ENCODE assay signal across 8 mouse cellular contexts in the genomic region with DNA sequence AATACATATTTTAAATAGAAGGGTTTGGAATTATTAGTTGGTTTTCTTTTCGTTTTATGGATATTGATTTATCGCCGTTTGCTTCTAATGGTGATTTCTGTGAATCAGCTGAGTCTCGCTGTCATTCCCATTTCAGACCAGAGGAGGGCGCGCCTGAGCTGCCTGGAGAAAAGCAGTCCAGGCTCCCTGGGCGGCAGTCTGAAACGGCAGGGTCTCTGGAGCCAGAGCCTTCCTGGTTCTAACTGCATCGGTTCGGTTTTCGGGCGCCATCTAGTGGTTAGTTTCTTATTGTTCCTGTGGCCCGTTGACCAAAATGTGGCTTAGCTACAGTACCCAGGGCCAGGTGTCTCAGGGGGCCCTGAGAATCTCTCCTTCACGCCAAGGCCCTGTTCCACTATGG. TPM values are rescaled to one million over a fixed set of nuclear protein-coding genes. Genes with fewer than 3 reads are reported as not detected.
DNase-seq lines count a peak whose midpoint lies in the region; TF ChIP-seq lines count a peak whose summit lies in the region.

No protein-coding gene starts in this region.

- peak; percentile 87 for TF ChIP-seq CTCF in layer of hippocampus, adult 2 months (conservative IDR thresholded peaks at IDR 0.05)
- TF ChIP-seq CTCF in lung, adult 2 months (IDR thresholded peaks at IDR 0.05; ENCODE audit: insufficient read depth, low read length), result peak; percentile 85
- peak; percentile 84 for TF ChIP-seq CTCF in olfactory bulb, adult 2 months (IDR thresholded peaks at IDR 0.05; ENCODE audit: insufficient read depth, low read depth, low read length)

- H3K4me1 ChIP-seq in lung, adult 2 months (ENCODE audit: control insufficient read depth, insufficient read depth, low read length), result no peaks in the 10 kb centered on the region
- no peaks in the 10 kb centered on the region for H3K4me1 ChIP-seq in olfactory bulb, adult 2 months (ENCODE audit: control insufficient read depth, insufficient read depth, low read length)

- no peak overlapping the region for H3K4me3 ChIP-seq in layer of hippocampus, adult 2 months
- H3K4me3 ChIP-seq in lung, adult 2 months (replicated peaks; ENCODE audit: extremely low read depth, low read depth, low read length), result no peak overlapping the region
- no peak overlapping the region for H3K4me3 ChIP-seq in olfactory bulb, adult 2 months (ENCODE audit: insufficient read depth, low read depth, low read length)

- no peak overlapping the region for H3K27ac ChIP-seq in layer of hippocampus, adult 2 months
- H3K27ac ChIP-seq in olfactory bulb, adult 2 months (ENCODE audit: insufficient read depth, low read depth, low read length), result no peak overlapping the region

- TF ChIP-seq POLR2A in lung, adult 2 months (IDR thresholded peaks at IDR 0.05; ENCODE audit: borderline replicate concordance, extremely low read depth, low read depth, low read length), result no peak
- no peak for TF ChIP-seq POLR2A in olfactory bulb, adult 2 months (IDR thresholded peaks at IDR 0.05; ENCODE audit: insufficient read depth, low read depth, low read length)

- peak; percentile 71 for DNase-seq in MEL-GATA-1-ER (ENCODE audit: extremely low read depth, low read depth)
- peak; percentile 95 for DNase-seq in cerebellum, adult 8-10 months
- peak; percentile 95 for DNase-seq in forelimb bud, embryonic 11.5 days (ENCODE audit: low read depth, low spot score)
- DNase-seq in heart, postnatal 4 days, result peak; percentile 96
- DNase-seq in layer of hippocampus, adult 2 months (ENCODE audit: low spot score in 2 of 2), result peak; percentile 92 to 95
- DNase-seq in lung, adult 2 months, result peak; percentile 83
- DNase-seq in thymus, adult 18-20 months, result peak; percentile 72 to 81

- 6% methylated on average over 14 of the region's 14 CpGs for WGBS in lung, adult 2 months
- WGBS in olfactory bulb, adult 2 months, result 5% methylated on average over 14 of the region's 14 CpGs

RNA-seq across cellular contexts. Expression of a gene that starts 7.8 kb away (rescaled TPM):
- total RNA-seq in heart, postnatal 4 days (2021), result 1 to 10 TPM; 6.9 to 8.2 TPM
- 10 to 100 TPM; 14.6 to 18.3 TPM for total RNA-seq in layer of hippocampus, adult 2 months (2021)
- polyA plus RNA-seq in lung, adult 2 months (2012; rRNA removed), result 8.0 and 10.0 TPM in 2 replicates
- not detected in 2 replicates for polyA plus RNA-seq in olfactory bulb, adult 2 months (2012; ENCODE audit: insufficient read depth, insufficient read length, low replicate concordance, missing spikeins)
